Mouse (Mus musculus) brain, embryonic 14.5 days (tissue): ENCODE results near the gene Cenpc1. TPM values are rescaled to one million over a fixed set of nuclear protein-coding genes. Genes with fewer than 3 reads are reported as not detected.

Source experiments
- DNase-seq: peaks from one replicate; pipeline ENCODE4 v3.0.0-alpha.2; 2011; ENCODE audit warnings: low read depth
- CTCF ChIP-seq: fragments of 200-500 bp; IDR thresholded peaks from 2 replicates; pipeline ENCODE4 v1.5.1; 2012; ENCODE audit warnings: inconsistent platforms, mild to moderate bottlenecking, moderate library complexity, borderline replicate concordance; ENCODE audit not compliant: insufficient read depth, insufficient read length; ENCODE audit errors: extremely low read depth
- POLR2A ChIP-seq: fragments of 200-500 bp; IDR thresholded peaks from 2 replicates; pipeline ENCODE4 v1.6.1; 2012; ENCODE audit warnings: mild to moderate bottlenecking, inconsistent platforms, borderline replicate concordance; ENCODE audit not compliant: poor library complexity, insufficient read depth, insufficient read length, severe bottlenecking; ENCODE audit errors: extremely low read depth
- polyA plus RNA-seq: library from polyadenylated mRNA; depleted of rRNA; stranded (reverse); fragments of >200 nt; gene quantifications from 2 replicates; pipeline ENCODE4 v1.2.3, GENCODE M21; 2012; rRNA removed

The Cenpc1 gene
- 16.5 and 21.3 TPM in 2 replicates for polyA plus RNA-seq

DNA sequence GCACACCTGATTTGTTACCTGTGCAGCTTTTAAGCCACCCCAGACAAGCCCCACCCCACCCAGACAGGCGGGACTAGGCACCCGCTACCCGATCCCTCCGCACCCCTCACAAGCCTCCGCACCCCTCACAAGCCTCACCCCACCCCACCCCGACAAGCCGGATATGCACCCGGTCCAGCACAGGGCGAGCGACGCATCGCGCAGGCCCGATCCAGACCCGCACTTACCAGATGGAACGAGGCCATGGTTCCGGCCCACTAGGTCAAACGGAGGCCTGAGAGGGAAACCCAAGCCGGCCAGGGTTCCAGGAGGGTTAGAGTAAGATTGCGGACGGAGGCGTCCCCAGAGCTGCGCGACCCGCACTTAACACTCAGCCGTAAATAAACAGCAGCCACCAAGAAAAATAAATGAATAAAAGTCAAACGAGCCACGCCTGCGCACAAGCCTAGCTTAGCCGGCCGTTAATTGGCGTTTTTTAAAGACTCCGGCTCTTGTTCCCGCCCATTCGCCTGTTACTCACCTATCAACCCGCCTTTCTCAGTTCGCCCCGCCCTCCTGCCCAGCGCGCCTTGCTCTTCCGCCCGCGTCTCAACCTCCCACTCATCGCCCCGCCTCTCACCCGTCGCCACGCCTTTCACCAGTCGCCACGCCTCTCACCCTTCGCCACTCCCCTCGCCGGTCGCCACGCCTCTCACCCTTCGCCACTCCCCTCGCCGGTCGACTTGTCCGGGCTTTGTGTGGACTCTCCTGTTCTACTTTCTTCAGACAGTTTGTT, at the start of gene Cenpc1:
TSS of gene Cenpc1 (minus strand) at position 483 of the 775 bp plus-strand sequence.
- DNase-seq, result peak; percentile 99
- TF ChIP-seq CTCF, result no peak
- TF ChIP-seq POLR2A, result peak; percentile 17; the same call in 1 of the 2 replicates

DNA sequence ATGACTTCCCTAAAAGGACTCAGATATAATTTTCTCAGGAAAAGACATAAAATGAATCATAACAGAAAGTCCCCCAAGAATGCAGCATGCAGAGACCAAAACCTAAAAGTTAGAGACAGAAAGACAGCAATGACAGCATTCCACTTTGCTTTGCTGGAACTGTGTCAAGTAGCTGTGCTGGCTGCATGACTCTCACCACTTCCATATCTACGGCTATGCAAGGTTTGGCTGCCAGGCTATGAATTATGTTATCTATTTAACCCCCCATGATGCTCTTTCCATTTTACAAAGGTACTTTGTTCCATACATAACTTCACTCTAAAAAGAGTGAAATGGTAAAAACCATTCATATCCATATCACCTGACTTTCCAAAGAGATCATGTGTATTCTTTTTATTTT, 48.6 kb upstream of the Cenpc1 start:
- no peak for TF ChIP-seq POLR2A
- no peak for DNase-seq

DNA sequence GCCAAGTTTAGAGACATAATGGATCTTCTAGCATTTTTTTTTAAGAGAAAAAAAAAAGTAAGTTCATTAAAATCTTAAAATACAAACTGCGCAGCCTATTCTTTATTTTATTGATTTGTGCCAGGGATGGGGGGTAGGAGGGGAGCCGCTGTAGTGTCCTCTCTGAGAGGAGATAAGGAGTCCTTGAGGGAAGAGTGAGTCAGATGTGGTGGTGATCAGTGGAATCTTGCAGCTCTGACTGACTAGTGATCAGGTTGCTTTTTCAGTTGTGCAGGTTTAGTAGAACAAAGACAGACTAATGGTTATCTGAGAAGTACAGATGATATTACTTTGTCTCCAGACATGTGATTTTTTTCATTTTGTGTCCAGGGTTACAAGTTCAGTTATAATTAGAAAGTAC, 47.7 kb upstream of the Cenpc1 start:
- no peak for DNase-seq

DNA sequence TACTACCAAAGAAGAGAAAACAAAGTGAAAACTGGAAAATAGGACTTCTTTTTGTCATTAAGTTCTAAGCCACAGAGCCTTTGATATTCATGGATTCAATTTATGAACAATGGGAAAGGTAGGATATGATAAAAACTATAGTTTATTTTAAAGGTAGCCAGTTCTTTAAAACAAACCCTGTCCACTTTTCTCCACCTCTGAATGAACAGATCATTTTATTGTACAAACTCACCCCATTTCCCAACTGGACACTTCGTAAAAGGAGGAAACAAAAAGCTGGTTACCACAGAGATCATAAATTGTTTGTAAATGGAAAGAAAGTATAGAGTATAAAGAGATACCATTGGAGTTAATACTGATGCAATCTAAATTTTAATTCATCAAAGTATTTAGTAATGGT, 45.7 kb upstream of the Cenpc1 start:
- no peak for DNase-seq
- no peak for TF ChIP-seq CTCF
- TF ChIP-seq POLR2A, result no peak

More for the DNA sequence above, 47.7 kb upstream of the Cenpc1 start:
- TF ChIP-seq CTCF, result no peak
- TF ChIP-seq POLR2A, result no peak

DNA sequence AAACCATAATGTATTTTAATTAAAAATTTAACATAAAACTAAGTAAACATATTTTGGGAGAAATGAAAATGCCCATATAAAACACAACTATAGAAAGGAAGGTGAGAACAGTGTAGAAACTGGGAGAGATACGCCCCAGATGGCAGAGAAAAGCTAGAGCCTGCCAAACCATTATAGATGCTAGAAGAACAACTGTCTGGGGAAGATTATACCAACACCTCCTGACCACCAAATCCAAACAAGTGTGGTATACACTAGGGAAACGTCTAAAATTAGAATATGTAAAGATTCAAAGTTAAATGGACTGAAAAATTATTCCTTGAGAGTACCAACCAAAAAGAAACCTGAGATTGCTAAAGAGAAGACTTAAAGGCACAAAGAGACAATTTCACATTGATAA, 41.2 kb upstream of the Cenpc1 start:
- TF ChIP-seq CTCF (no peak), POLR2A (no peak)

DNA sequence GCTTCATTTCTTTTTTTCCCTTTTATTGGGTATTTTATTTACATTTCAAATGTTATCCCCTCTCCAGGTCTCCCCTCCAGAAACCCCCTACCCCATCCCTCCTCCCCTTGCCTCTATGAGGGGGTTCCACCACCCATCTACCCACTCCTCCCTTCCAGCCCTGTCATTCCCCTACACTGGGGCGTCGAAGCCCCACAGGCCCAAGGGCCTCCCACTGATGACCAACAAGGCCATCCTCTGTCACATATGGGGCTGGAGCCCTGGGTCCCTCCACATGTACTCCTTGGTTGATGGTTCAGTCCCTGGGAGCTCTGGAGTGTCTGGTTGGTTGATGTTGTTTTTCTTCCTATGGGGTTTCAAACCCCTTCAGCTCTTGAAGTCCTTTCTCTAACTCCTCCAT, 36.8 kb upstream of the Cenpc1 start:
- DNase-seq, result no peak
- TF ChIP-seq POLR2A (no peak), CTCF (no peak)

More for the DNA sequence above, 41.2 kb upstream of the Cenpc1 start:
- DNase-seq, result no peak

DNA sequence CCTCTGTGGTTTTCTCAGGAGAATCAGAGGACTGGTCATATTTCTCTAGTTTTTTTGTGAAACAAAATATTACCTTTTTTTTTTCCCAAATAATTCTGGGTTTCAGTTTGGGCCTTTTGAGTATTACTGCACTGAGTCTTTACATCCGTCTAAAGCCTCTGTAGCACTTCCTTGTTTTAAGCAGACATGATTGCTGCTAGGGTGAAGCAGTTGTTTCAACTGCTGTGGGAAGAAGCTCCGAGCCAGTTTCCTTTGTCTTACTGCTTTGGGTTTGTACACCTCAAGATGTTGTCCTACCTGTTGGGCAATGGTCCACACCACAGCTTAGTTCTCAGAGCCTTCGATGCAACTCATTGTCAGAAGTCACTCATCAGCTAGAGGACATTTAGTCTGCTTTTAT, 35.2 kb upstream of the Cenpc1 start:
- no peak for DNase-seq
- TF ChIP-seq POLR2A (no peak), CTCF (no peak)

DNA sequence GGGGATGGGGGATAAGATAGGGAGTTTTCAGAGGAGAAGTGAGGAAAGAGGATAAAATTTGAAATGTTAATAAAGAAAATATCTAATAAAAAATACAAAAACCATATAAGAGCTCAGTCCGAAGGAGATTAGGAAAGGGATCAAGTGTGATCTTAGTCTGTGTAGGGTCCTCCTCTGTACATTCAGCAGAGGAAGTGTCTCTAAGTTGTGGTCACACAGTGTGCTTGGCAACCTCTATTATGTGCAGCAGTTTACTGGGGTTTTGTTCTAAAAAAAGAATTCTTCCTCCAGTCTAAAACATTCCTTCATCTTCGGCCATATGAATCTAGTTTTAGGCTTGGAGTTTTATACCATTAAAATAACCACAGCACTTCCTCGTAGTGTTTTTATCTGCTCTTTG, 33.6 kb upstream of the Cenpc1 start:
- no peak for DNase-seq
- TF ChIP-seq CTCF (no peak), POLR2A (no peak)

DNA sequence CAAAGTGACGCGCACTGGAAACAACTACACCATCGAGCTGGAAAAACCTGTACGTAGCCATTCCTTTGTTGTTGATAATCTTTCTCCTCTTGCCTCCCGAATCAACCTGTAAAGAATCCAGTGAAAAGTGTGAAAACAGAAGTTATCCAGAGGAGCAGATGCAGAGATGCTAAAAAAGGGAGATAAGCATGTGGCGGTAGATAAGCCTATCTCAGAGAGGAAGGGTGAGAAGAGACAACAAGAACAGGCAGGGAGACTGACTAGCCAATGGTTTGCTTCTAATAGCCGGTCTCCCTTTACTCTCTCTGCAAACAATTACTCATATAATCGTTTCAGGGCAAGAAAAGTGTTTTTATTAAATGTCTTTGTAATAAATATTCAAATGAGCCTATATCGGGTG, 29.4 kb upstream of the Cenpc1 start:
- TF ChIP-seq CTCF, result no peak
- TF ChIP-seq POLR2A, result no peak
- no peak for DNase-seq

DNA sequence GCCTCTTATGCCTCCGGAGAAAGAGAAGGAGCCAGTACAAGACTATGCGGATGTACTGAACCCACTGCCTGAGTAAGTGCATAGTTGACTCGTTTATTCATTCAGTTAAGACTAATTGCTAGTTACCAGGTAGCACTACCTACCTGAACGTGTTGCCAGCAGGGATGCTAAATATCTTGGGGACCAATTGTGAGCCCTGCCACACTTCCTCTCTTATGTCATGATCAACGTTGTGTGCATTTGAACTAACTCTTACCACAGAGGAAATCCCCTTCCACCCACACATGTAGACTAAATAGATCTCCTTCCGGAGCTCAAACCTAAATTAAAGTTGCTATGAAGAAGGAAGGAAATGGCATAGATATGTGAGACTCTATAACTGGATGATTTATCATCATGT, 21.4 kb upstream of the Cenpc1 start:
- DNase-seq, result no peak
- TF ChIP-seq POLR2A, result no peak
- TF ChIP-seq CTCF, result no peak

DNA sequence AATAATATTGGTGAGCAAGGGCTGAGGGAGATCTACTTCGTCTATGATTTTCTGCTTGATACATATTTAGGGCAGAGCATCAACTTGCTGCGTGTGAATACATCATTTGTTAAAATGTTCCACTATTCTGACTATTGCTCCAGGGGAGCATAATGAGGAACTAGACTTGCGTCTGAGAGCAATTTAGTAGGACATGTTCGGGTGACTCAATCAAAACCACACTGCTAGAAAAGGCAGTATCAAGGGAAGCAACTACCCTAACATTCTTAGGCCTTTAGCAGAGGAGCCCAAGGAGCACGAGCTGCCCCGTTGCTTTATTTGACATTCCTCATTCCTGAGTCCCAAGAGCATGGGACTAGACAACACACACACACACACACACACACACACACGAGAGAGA, 19.6 kb upstream of the Cenpc1 start:
- TF ChIP-seq CTCF, result no peak
- TF ChIP-seq POLR2A, result no peak
- no peak for DNase-seq

DNA sequence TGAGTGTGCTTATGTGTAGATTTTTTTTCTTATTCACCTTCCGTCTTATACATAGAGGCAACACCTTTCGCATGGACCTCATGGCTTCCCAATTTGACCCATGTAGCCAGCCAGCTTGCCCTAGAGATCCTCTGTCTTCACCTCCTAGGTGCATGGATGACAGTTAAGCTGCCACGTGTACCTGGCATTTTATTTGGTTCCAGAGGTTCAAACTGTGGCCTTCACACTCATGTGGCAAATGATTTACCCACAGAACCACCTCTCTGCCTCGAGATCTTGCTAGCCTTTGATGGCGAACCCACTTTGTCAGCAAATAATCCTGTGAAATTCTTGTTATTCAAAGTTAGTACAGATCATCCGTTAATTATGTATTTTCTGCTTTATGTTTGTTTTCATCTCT, 18.6 kb upstream of the Cenpc1 start:
- TF ChIP-seq POLR2A, result no peak
- TF ChIP-seq CTCF, result no peak
- no peak for DNase-seq

DNA sequence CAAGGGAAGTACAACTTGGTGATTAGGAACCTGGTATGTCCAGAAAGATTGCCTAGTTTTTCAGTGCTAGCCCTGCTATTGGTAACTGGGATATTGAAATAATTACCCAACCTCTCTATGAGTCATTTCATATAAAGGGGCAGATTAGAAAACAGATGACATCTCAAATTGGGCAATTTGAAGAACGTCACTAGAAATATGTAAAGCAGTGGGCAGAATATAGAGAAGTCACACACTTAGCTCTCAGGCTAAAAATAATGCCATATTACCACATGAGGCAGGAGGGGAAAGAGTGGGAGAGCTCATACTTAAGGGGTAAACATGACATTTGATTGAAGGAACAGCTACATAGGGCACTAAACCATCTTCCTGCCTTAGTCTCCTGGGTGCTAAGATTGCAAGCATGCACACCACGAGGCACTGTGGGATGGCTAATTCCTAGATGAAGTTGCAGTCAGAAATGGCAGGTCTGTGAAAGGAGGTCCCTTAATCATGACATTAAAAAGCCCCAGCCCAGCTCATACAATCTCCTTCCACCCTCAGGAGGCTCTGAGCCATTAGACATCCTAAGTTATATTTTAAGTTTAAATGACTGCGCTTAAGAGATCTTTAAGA, 13.4 kb upstream of the Cenpc1 start:
- TF ChIP-seq POLR2A (no peak), CTCF (no peak)
- DNase-seq, result no peak
